Mouse (Mus musculus) G1E (cell line): ENCODE data around the gene A630001G21Rik. TPM values are rescaled to one million over a fixed set of nuclear protein-coding genes. Genes with fewer than 3 reads are reported as not detected.
A peak's percentile ranks its signal among the peaks of the same experiment; 100 is the strongest.

Source experiments
- ATAC-seq: 2 replicates; pipeline ENCODE4 v1.8.0; 2016; ENCODE audit warnings: mild to moderate bottlenecking; ENCODE audit not compliant: insufficient number of reproducible peaks, poor library complexity, low FRiP score, severe bottlenecking; ENCODE audit errors: extremely low read depth
- DNase-seq: peaks from one replicate; pipeline ENCODE4 v3.0.0; 2012; ENCODE audit warnings: low spot score
- H3K27me3 ChIP-seq: 2 replicates; pipeline ENCODE4 v1.6.1; 2012; ENCODE audit warnings: mild to moderate bottlenecking, low read length, inconsistent platforms; ENCODE audit not compliant: insufficient read depth
- H3K36me3 ChIP-seq: replicated peaks from 2 replicates; pipeline ENCODE3; 2012; ENCODE audit warnings: mild to moderate bottlenecking, inconsistent platforms
- H3K4me1 ChIP-seq: 2 replicates; pipeline ENCODE4 v1.6.1; 2012; ENCODE audit warnings: low read depth, low read length, inconsistent platforms, mixed read lengths; ENCODE audit not compliant: insufficient read depth
- H3K4me3 ChIP-seq: 2 replicates; pipeline ENCODE4 v1.5.1; 2012; ENCODE audit warnings: low read depth, mild to moderate bottlenecking, inconsistent platforms, low read length, moderate library complexity, mixed read lengths
- H3K9me3 ChIP-seq: replicated peaks from 2 replicates; pipeline ENCODE4 v1.6.1; 2012; ENCODE audit warnings: inconsistent platforms
- CTCF ChIP-seq: IDR thresholded peaks from 2 replicates; pipeline ENCODE4 v1.5.1; 2012; ENCODE audit warnings: low read depth, low read length, inconsistent platforms, mixed read lengths
- GATA1 ChIP-seq: IDR thresholded peaks from 2 replicates; pipeline ENCODE4 v1.6.1; 2012; ENCODE audit warnings: borderline replicate concordance, low read length, inconsistent platforms, mixed read lengths
- GATA2 ChIP-seq: IDR thresholded peaks from 2 replicates; pipeline ENCODE4 v1.6.1; 2012; ENCODE audit warnings: low read depth, low read length, inconsistent platforms, borderline replicate concordance
- POLR2AphosphoS5 ChIP-seq: IDR thresholded peaks from 2 replicates; pipeline ENCODE4 v1.6.1; 2012; ENCODE audit warnings: low read depth, low read length, inconsistent platforms; ENCODE audit not compliant: insufficient replicate concordance
- TAL1 ChIP-seq: conservative IDR thresholded peaks from 2 replicates; pipeline ENCODE4 v1.6.1; 2012; ENCODE audit warnings: low read depth, low read length, inconsistent platforms, mixed read lengths
- polyA plus RNA-seq: library from polyadenylated mRNA; stranded (reverse); fragments of >175 nt; gene quantifications from 2 replicates; pipeline ENCODE4 v1.2.3, GENCODE M21; 2012
- total RNA-seq, 2 experiments: library from RNA; stranded (forward) in 1 of 2; stranded (reverse) in 1 of 2; fragments of 200-1000 nt in 1 of 2; fragments of >200 nt in 1 of 2; fragmentation: Nextera tagmentation in 1 of 2; gene quantifications; 2 replicates each; pipeline ENCODE4 v1.2.3; 2014 to 2017

Gene A630001G21Rik
- total and polyA plus RNA-seq, 3 experiments, result 0.16 TPM; not detected in 2

DNA sequence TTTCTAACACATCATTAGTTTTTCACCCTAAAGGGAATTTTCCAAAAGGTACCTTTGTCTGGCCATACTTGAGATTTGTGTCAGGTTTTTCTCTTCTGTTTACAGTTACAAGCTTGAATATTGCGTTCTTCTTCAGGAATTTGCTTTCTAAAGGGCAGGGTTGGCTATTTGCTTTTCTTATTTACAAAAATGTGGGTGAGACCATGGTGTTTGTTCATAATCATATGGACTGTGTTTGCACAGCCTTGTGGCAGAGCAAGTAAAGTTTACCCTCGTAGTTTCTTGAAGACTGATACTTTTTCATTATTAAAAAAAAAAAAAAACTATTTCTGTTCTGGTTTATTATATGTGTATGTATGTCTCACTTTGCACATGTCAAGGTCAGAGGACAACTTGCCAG, 32.3 kb upstream of the A630001G21Rik start:
- H3K9me3 ChIP-seq, result no peaks in the 10 kb centered on the region
- no peak for DNase-seq
- peaks cover 31% of the 10 kb centered on the region for H3K36me3 ChIP-seq
- H3K27me3 ChIP-seq, result no peaks in the 10 kb centered on the region
- TF ChIP-seq CTCF (no peak), TAL1 (no peak), POLR2AphosphoS5 (no peak), GATA1 (no peak), GATA2 (no peak)
- peaks cover 50% of the 10 kb centered on the region for H3K4me1 ChIP-seq
- no peak overlapping the region for H3K4me3 ChIP-seq
- ATAC-seq, result no peak

DNA sequence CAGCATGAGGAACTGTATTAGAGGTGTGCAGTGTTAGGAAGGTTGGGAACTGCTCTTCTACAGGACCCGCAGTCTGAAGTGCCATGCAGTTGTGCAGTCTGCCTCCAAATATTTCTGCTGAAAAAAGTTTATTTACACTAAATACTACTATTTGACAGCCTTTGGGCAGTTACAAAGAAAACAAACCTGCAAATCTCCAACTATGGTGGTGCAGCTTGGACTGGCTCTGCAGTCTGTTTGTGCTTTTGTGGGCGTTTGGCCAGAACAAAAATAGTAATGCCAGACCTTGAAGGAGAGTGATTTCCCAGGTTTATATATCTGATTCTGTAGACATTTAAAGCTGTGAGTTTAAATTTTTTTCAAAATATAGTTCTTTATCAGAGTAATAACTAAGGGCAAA, 31.9 kb upstream of the A630001G21Rik start:
- H3K36me3 ChIP-seq, result peaks cover 33% of the 10 kb centered on the region
- DNase-seq (no peak), ATAC-seq (no peak)
- H3K4me3 ChIP-seq, result no peak overlapping the region
- TF ChIP-seq POLR2AphosphoS5 (no peak), TAL1 (no peak), CTCF (no peak), GATA1 (no peak), GATA2 (no peak)
- H3K9me3 ChIP-seq, result no peaks in the 10 kb centered on the region
- peaks cover 50% of the 10 kb centered on the region for H3K4me1 ChIP-seq
- H3K27me3 ChIP-seq, result no peaks in the 10 kb centered on the region

GRCm38 (mm10) chr1:85809256-85809655, 30.8 kb upstream of the A630001G21Rik start:
- Histone ChIP-seq H3K4me3 (no peak overlapping the region), H3K36me3 (peaks cover 35% of the 10 kb centered on the region), H3K4me1 (peaks cover 44% of the 10 kb centered on the region), H3K27me3 (no peaks in the 10 kb centered on the region), H3K9me3 (no peaks in the 10 kb centered on the region)
- ATAC-seq, result no peak
- no peak for DNase-seq
- TF ChIP-seq CTCF (no peak), GATA1 (no peak), GATA2 (no peak), TAL1 (no peak)

DNA sequence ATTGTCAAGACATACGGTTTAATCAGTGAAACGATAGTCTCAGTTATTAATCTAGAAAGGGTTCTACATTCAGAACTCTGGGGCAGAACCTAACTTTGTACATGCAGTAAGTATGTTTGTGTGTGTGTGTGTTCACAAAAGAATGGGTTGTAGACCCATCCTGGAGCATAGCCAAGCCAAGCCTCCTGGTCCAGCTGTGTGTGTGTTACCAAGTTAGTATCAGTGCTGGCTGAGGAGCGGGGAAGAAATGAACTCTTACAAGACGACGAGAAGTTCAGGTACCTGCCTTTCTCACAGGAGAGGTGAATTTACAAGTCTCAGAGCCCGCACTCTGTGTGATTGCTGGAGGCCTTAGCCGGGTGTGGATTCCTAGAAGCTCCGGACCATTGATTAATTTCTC, 26.1 kb upstream of the A630001G21Rik start:
- DNase-seq (no peak), ATAC-seq (no peak)
- H3K36me3 ChIP-seq, result peaks cover 43% of the 10 kb centered on the region
- peaks cover 31% of the 10 kb centered on the region for H3K4me1 ChIP-seq
- H3K4me3 ChIP-seq, result no peak overlapping the region
- TF ChIP-seq TAL1, result no peak
- TF ChIP-seq GATA2, result no peak
- no peak for TF ChIP-seq POLR2AphosphoS5
- no peak for TF ChIP-seq CTCF
- TF ChIP-seq GATA1, result no peak
- no peaks in the 10 kb centered on the region for H3K27me3 ChIP-seq
- no peaks in the 10 kb centered on the region for H3K9me3 ChIP-seq

GRCm38 (mm10) chr1:85802517-85802916, 24.1 kb upstream of the A630001G21Rik start:
- ATAC-seq, result no peak
- Histone ChIP-seq H3K4me1 (peaks cover 24% of the 10 kb centered on the region), H3K36me3 (peaks cover 50% of the 10 kb centered on the region), H3K27me3 (no peaks in the 10 kb centered on the region), H3K9me3 (no peaks in the 10 kb centered on the region), H3K4me3 (no peak overlapping the region)
- DNase-seq, result no peak
- TF ChIP-seq POLR2AphosphoS5, result no peak

- no peak overlapping the region for H3K4me3 ChIP-seq
- TF ChIP-seq GATA2 (no peak), TAL1 (no peak)
- no peaks in the 10 kb centered on the region for H3K9me3 ChIP-seq
- ATAC-seq (no peak), DNase-seq (no peak)
- peaks cover 29% of the 10 kb centered on the region for H3K4me1 ChIP-seq
- H3K36me3 ChIP-seq, result peaks cover 51% of the 10 kb centered on the region
- H3K27me3 ChIP-seq, result no peaks in the 10 kb centered on the region
Observed at GRCm38 (mm10) chr1:85799776-85800175, 21.3 kb upstream of the A630001G21Rik start.

GRCm38 (mm10) chr1:85795196-85795595, 16.8 kb upstream of the A630001G21Rik start:
- H3K4me1 ChIP-seq, result peaks cover 40% of the 10 kb centered on the region
- ATAC-seq, result no peak

More at GRCm38 (mm10) chr1:85795196-85795595, 16.8 kb upstream of the A630001G21Rik start:
- peaks cover 30% of the 10 kb centered on the region for H3K36me3 ChIP-seq
- DNase-seq, result no peak
- peak overlapping the region; percentile 55; the same call in 1 of the 2 replicates for H3K4me3 ChIP-seq
- peaks cover 8% of the 10 kb centered on the region for H3K27me3 ChIP-seq
- TF ChIP-seq GATA1 (no peak), CTCF (no peak), POLR2AphosphoS5 (no peak), GATA2 (no peak), TAL1 (no peak)
- H3K9me3 ChIP-seq, result no peaks in the 10 kb centered on the region
